Mouse (Mus musculus) stomach, embryonic 16.5 days (tissue): Measurements from ENCODE around the gene Hmces. TPM values are rescaled to one million over a fixed set of nuclear protein-coding genes. Genes with fewer than 3 reads are reported as not detected.

ENCODE experiments used
- ATAC-seq: fragments of 200-750 bp; cut with Nextera tagmentation; 2 replicates; pipeline ENCODE4 v1.8.0; 2017; ENCODE audit warnings: moderate number of reproducible peaks, moderate TSS enrichment; ENCODE audit not compliant: insufficient read depth, low FRiP score
- H3K27ac ChIP-seq: fragments of 300-500 bp; sonication (generic); 2 replicates; pipeline ENCODE4 v1.5.1; 2014; ENCODE audit warnings: low read length
- H3K27me3 ChIP-seq: fragments of 300-500 bp; sonication (generic); 2 replicates; pipeline ENCODE4 v1.6.1; 2014; ENCODE audit warnings: low read length, control low read depth, mixed read lengths; ENCODE audit not compliant: control insufficient read depth, insufficient read depth
- H3K36me3 ChIP-seq: fragments of 300-500 bp; sonication (generic); 2 replicates; pipeline ENCODE4 v1.6.1; 2014; ENCODE audit warnings: low read length; ENCODE audit not compliant: control insufficient read depth, insufficient read depth
- H3K4me1 ChIP-seq: fragments of 300-500 bp; sonication (generic); 2 replicates; pipeline ENCODE4 v1.6.1; 2014; ENCODE audit warnings: low read length, control low read depth, mixed read lengths; ENCODE audit not compliant: control insufficient read depth, insufficient read depth
- H3K4me2 ChIP-seq: fragments of 300-500 bp; sonication (generic); 2 replicates; pipeline ENCODE4 v1.6.1; 2014; ENCODE audit warnings: low read depth, low read length, mixed read lengths
- H3K4me3 ChIP-seq: fragments of 300-500 bp; sonication (generic); replicated peaks from 2 replicates; pipeline ENCODE4 v1.5.1; 2014; ENCODE audit warnings: mild to moderate bottlenecking, low read length
- H3K9ac ChIP-seq: fragments of 300-500 bp; sonication (generic); 2 replicates; pipeline ENCODE4 v1.6.1; 2014; ENCODE audit warnings: low read length
- H3K9me3 ChIP-seq: fragments of 300-500 bp; sonication (generic); replicated peaks from 2 replicates; pipeline ENCODE4 v1.6.1; 2016; ENCODE audit warnings: low read length, control low read depth; ENCODE audit not compliant: control insufficient read depth
- WGBS: fragments of 180-500 bp; shearing (Covaris S2); extraction: QIAGEN DNeasy Blood & Tissue Kit; methylation state at CpG from one replicate; pipeline ENCODE4 v1.1.7; 2014; 5-methylcytosine and 5-hydroxymethylcytosine counted together
- polyA plus RNA-seq: library from polyadenylated mRNA; unstranded; fragments of >200 nt; fragmentation: Nextera tagmentation; extraction: Ambion mirVana; gene quantifications from 2 replicates; pipeline ENCODE4 v1.2.1, GENCODE M21; 2015

Hmces gene
- polyA plus RNA-seq, 1 experiment from 2014 or later: 38.4 TPM

DNA sequence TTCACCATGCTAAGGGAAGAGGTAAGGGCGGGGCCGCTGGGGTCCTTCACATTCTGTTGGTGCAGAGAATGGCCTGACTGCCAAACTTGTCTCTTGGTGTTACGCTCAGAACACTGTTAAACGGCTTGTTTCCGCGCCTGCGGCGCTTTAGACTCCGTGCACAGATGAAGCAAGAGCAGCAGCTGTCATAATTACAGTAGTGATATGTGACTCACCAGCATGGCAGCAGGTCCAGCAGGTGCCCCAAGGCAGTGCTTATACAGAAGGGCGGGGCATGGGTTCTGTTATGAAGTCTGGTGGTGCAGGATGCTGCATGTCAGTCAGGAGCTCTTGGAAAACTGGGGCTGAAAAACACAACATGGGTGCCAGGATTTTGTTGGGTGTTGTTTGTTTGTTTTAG is 15.7 kb upstream of the Hmces start:
- H3K4me1 ChIP-seq: no peaks in the 10 kb centered on the region
- no peaks in the 10 kb centered on the region for H3K9me3 ChIP-seq
- peaks cover 37% of the 10 kb centered on the region for H3K36me3 ChIP-seq
- WGBS: 84% methylated on average over 10 of the region's 10 CpGs
- H3K4me3 ChIP-seq: no peak overlapping the region
- no peak overlapping the region for H3K4me2 ChIP-seq
- no peak overlapping the region for H3K27ac ChIP-seq
- no peaks in the 10 kb centered on the region for H3K27me3 ChIP-seq
- H3K9ac ChIP-seq: no peak overlapping the region
- peak; percentile 59; the same call in 1 of the 2 replicates for ATAC-seq

DNA sequence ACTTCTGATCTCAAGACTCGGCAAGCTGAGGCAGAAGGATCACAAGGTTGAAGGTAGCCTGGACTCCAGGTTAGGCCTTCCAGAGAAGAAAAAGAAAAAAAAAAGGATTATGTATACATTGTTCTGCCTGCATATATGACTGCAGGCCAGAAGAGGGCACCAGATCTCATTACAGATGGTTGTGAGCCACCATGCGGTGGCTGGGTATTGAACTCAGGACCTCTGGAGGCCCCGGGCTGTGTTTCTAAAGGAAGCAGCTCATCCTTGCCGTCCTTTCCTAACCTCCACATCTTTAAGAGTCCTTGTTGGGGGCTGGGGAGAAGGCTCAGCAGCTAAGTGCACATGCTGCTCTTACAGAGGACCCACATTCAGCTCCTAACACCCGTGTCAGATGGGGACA is 7.1 kb upstream of the Hmces start:
- Histone ChIP-seq H3K9me3 (no peaks in the 10 kb centered on the region), H3K4me3 (no peak overlapping the region), H3K9ac (no peak overlapping the region), H3K4me1 (no peaks in the 10 kb centered on the region), H3K36me3 (peaks cover 41% of the 10 kb centered on the region), H3K4me2 (no peak overlapping the region), H3K27ac (no peak overlapping the region), H3K27me3 (no peaks in the 10 kb centered on the region)
- WGBS: 73% methylated on average over 5 of the region's 5 CpGs
- no peak for ATAC-seq

DNA sequence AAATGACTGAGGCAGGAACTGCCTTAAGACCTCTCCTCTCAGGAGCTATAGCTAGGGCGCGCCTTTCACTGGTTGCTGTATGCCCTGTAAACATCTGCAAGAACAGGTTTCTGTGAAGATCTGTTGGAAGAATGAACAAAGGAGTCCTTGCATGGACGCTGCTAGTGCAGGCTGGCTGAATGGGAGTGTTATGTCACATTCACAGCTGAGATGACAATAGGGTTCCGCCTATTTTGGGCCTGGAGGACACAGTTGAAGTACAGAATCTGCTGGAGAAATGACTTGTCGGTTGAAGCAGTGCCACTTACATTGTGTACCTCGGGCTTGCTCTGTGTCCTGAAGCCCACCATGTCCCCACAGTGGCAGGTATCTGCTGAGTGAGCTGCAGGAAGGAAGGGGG is 4.6 kb upstream of the Hmces start:
- Histone ChIP-seq H3K27me3 (no peaks in the 10 kb centered on the region), H3K4me3 (no peak overlapping the region), H3K9ac (no peak overlapping the region), H3K36me3 (peaks cover 30% of the 10 kb centered on the region), H3K4me2 (no peak overlapping the region), H3K27ac (no peak overlapping the region), H3K9me3 (no peaks in the 10 kb centered on the region), H3K4me1 (no peaks in the 10 kb centered on the region)
- WGBS: 92% methylated on average over 6 of the region's 6 CpGs
- no peak for ATAC-seq

DNA sequence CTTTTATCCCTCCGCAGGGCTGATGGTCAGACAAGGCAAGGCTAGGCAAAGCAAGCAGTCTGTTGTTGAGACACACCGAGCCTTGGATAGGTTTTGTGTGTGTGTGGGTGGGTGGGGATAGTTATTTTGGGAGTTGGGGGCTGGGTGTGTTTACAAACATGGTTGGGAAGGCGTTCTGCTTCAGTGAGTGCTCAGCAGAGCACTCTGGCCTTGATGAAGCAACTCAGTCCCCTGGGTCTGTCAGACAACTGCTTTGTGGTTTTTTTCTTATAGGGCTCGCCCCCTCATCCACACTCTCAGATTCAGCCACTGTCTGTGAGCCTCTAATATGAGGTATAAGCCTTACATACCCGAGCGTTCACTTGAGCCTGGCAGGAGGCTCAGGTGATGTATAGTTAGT is 2.2 kb upstream of the Hmces start:
- Histone ChIP-seq H3K9me3 (no peaks in the 10 kb centered on the region), H3K9ac (no peak overlapping the region), H3K27me3 (no peaks in the 10 kb centered on the region), H3K4me3 (no peak overlapping the region), H3K36me3 (peaks cover 17% of the 10 kb centered on the region), H3K4me1 (peaks cover 16% of the 10 kb centered on the region), H3K4me2 (no peak overlapping the region), H3K27ac (no peak overlapping the region)
- ATAC-seq: no peak
- 81% methylated on average over 6 of the region's 6 CpGs for WGBS

DNA sequence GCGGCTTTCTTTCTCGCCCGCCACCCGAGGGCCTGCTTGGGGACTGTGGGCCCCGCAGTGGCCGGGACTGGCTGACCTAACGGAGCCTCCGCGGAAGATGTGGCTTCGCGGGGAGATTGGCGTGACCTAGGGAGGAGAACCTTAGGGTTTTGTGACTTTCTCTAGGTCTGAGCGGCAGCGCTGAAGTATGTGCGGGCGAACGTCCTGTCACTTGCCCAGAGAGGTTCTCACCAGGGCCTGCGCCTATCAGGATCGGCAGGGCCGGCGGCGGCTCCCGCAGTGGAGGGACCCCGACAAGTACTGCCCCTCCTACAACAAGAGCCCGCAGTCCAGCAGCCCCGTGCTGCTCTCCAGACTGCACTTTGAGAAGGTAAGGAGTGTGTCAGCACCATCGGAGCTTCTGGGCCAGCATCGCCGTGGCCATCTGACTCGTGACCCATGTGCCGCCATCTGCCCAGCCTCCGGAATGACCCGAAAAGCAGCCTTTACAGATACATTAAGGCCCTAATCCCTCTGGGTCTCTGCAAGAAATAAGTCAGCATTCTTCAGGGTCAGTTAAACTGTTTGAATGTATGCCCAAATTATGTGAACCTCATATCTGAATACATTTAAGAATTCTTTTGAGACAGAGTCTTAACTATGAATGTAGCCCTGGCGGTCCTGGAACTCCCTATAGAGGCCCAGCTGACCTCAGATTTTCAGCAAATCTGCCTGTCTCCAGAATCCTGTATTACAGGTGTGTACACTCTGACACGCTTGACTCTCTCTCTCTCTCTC is 779 bp downstream of the Hmces start:
- no peaks in the 10 kb centered on the region for H3K27me3 ChIP-seq
- peak; percentile 57 for ATAC-seq
- peaks cover 21% of the 10 kb centered on the region for H3K36me3 ChIP-seq
- 2% methylated on average over 35 of the region's 35 CpGs for WGBS
- peaks cover 16% of the 10 kb centered on the region for H3K4me1 ChIP-seq
- H3K9me3 ChIP-seq: no peaks in the 10 kb centered on the region
- peak overlapping the region; percentile 88 for H3K4me2 ChIP-seq
- peak overlapping the region; percentile 97 for H3K4me3 ChIP-seq
- H3K27ac ChIP-seq: peak overlapping the region; percentile 91
- H3K9ac ChIP-seq: peak overlapping the region; percentile 93

DNA sequence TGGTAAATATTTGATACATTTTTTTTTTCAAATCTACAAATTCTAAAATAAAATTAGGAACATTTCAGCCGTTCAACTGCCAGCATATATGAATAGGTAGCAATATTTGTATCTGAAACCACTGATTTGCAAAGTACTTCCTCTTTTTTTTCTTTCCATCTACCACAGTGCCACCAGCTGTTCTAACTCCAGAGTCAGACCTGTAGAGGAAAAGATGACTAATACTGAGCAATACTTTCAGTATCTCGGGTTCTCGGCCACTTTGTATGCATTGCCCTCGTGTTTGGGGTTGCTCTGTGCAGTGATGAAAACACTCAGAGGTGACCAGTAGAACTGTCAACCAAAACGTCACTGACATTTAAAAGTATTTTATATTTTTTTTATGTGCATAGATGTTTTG is 2.2 kb downstream of the Hmces start:
- no peaks in the 10 kb centered on the region for H3K9me3 ChIP-seq
- peaks cover 16% of the 10 kb centered on the region for H3K4me1 ChIP-seq
- H3K27ac ChIP-seq: no peak overlapping the region
- no peak overlapping the region for H3K4me2 ChIP-seq
- H3K36me3 ChIP-seq: peaks cover 14% of the 10 kb centered on the region
- no peaks in the 10 kb centered on the region for H3K27me3 ChIP-seq
- H3K4me3 ChIP-seq: no peak overlapping the region
- no peak for ATAC-seq
- no peak overlapping the region for H3K9ac ChIP-seq
- 55% methylated on average over 5 of the region's 5 CpGs for WGBS

DNA sequence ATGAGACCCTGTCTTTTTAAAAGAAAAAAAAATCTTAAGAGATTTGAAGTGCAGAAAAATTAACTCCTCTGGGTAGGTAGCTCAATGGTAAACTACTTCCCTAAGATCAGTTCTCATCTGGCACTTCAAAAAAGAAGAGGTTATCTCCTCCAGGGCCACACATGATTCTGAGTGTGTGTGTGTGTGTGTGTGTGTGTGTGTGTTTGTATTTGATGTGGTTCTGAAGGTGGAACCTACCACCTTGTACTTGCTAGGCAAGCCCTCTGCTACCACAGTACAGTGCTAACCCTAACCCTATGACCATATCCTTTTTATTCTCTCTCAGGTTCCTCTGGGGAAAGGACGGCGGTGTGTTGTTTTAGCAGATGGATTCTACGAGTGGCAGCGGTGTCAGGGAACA is 7.5 kb downstream of the Hmces start:
- Histone ChIP-seq H3K27ac (no peak overlapping the region), H3K36me3 (peaks cover 20% of the 10 kb centered on the region), H3K4me2 (no peak overlapping the region), H3K4me3 (no peak overlapping the region), H3K27me3 (no peaks in the 10 kb centered on the region), H3K9ac (no peak overlapping the region), H3K4me1 (0 out of 2 replicates have a peak, but pooled peaks cover 4% of the 10 kb centered on the region), H3K9me3 (no peaks in the 10 kb centered on the region)
- ATAC-seq: no peak
- 92% methylated on average over 4 of the region's 4 CpGs for WGBS

DNA sequence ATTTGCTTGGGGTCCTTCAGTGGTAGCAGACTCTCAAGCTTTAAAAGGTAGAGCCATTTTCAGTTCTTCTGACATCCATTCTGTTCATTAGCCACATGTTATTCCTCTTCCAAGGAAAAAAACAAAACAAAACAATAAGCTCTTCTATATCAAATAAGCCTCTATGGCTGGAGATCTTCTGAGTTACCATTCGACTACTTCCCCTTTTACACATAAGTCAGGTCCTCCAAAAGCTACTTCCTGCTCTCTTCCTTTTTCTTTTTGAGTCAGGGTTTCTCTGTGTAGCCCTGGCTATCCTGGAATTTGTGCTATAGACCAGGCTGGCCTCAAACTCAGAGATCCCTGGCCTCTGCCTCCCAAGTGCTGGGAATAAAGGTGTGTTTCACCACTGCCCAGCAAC is 9.9 kb downstream of the Hmces start:
- H3K4me3 ChIP-seq: no peak overlapping the region
- no peaks in the 10 kb centered on the region for H3K4me1 ChIP-seq
- ATAC-seq: no peak
- no peak overlapping the region for H3K27ac ChIP-seq
- WGBS: 81% methylated on average over 1 of the region's 1 CpGs
- H3K27me3 ChIP-seq: no peaks in the 10 kb centered on the region
- H3K9me3 ChIP-seq: no peaks in the 10 kb centered on the region
- no peak overlapping the region for H3K9ac ChIP-seq
- H3K36me3 ChIP-seq: peaks cover 18% of the 10 kb centered on the region; the same call in 1 of the 2 replicates
- H3K4me2 ChIP-seq: no peak overlapping the region

DNA sequence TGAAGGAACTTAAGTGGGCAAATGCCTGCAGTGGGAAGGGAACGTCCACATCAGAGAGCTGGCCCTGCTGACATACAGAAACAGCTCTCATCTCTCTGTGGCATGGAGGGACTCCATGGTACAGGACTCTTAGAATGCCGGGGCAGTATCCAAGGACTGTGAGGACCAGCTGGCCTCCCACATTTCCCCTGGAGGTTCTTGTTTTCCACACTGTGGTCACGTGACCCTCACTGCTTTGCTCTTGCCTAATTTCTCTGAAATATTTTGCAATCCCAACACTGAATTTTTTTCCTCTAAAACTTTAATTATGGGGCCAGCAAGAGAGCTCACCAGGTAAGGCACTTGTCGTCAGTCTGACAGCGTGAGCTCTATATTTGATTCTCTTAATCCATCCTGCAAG is 21.3 kb downstream of the Hmces start:
- 0 out of 2 replicates have a peak, but pooled peaks cover 3% of the 10 kb centered on the region for H3K9me3 ChIP-seq
- no peak overlapping the region for H3K4me2 ChIP-seq
- H3K27ac ChIP-seq: no peak overlapping the region
- WGBS: 85% methylated on average over 5 of the region's 5 CpGs
- H3K4me3 ChIP-seq: no peak overlapping the region
- H3K4me1 ChIP-seq: no peaks in the 10 kb centered on the region
- H3K9ac ChIP-seq: no peak overlapping the region
- H3K27me3 ChIP-seq: no peaks in the 10 kb centered on the region
- no peak for ATAC-seq
- H3K36me3 ChIP-seq: peaks cover 16% of the 10 kb centered on the region
